Mouse (Mus musculus) heart, adult 2 months (tissue): ENCODE measurements around the gene Olfr1180.

Source experiments
- CTCF ChIP-seq: fragments of 200-600 bp; IDR thresholded peaks from 2 replicates; pipeline ENCODE4 v1.8.1; 2022; ENCODE audit warnings: antibody characterized with exemption, mild to moderate bottlenecking, moderate library complexity
- POLR2A ChIP-seq: fragments of 200-500 bp; IDR thresholded peaks from 2 replicates; pipeline ENCODE4 v1.6.1; 2011; ENCODE audit warnings: mild to moderate bottlenecking, low read depth, low read length, control low read depth; ENCODE audit not compliant: insufficient read depth

- TF ChIP-seq POLR2A (no peak), CTCF (no peak)
Measured at GRCm38 (mm10) chr2:88406353-88406752, 12.6 kb downstream of the Olfr1180 start, which contains the start of gene Olfr1179.
